Mouse (Mus musculus): Measurements from ENCODE around the gene Tlx3.

Tlx3 gene

GRCm38 (mm10) chr11:33197133-33197514 is 6.3 kb downstream of the Tlx3 start:
- DNase-seq (ENCODE audit: low spot score): no peak

GRCm38 (mm10) chr11:33196447-33197132 is 6.8 kb downstream of the Tlx3 start:
- DNase-seq (ENCODE audit: low spot score): no peak

GRCm38 (mm10) chr11:33195531-33196446 is 7.6 kb downstream of the Tlx3 start:
- DNase-seq (ENCODE audit: low spot score): no peak

GRCm38 (mm10) chr11:33195061-33195460 is 8.3 kb downstream of the Tlx3 start:
- no peak for DNase-seq (ENCODE audit: low spot score)

- DNase-seq (ENCODE audit: low spot score): no peak
These were observed 9.7 kb downstream of the Tlx3 start for GRCm38 (mm10) chr11:33193695-33194094.

GRCm38 (mm10) chr11:33181804-33182203 is 21.6 kb downstream of the Tlx3 start:
- DNase-seq (ENCODE audit: low spot score): no peak

- no peak for DNase-seq (ENCODE audit: low spot score)
These were observed 22.7 kb downstream of the Tlx3 start for GRCm38 (mm10) chr11:33180701-33181116.

GRCm38 (mm10) chr11:33179802-33180201 is 23.6 kb downstream of the Tlx3 start:
- DNase-seq (ENCODE audit: low spot score): no peak

GRCm38 (mm10) chr11:33176525-33177245 is 26.7 kb downstream of the Tlx3 start:
- DNase-seq (ENCODE audit: low spot score): no peak

GRCm38 (mm10) chr11:33175768-33176167 is 27.6 kb downstream of the Tlx3 start:
- no peak for DNase-seq (ENCODE audit: low spot score)

GRCm38 (mm10) chr11:33170489-33170888 is 32.9 kb downstream of the Tlx3 start:
- no peak for DNase-seq (ENCODE audit: low spot score)

- DNase-seq (ENCODE audit: low spot score): peak; percentile 98
These were observed 40.3 kb downstream of the Tlx3 start, which contains the start of gene Npm1 for GRCm38 (mm10) chr11:33162998-33163506. Gene Npm1 (minus strand): TSS chr11:33163206.

- DNase-seq (ENCODE audit: low spot score): no peak
These were observed 41.0 kb downstream of the Tlx3 start for GRCm38 (mm10) chr11:33162211-33162997.

GRCm38 (mm10) chr11:33159741-33160140 is 43.6 kb downstream of the Tlx3 start:
- no peak for DNase-seq (ENCODE audit: low spot score)

- DNase-seq (ENCODE audit: low spot score): no peak
These were observed 45.8 kb downstream of the Tlx3 start for GRCm38 (mm10) chr11:33157453-33158196.

- DNase-seq (ENCODE audit: low spot score): no peak
These were observed 46.9 kb downstream of the Tlx3 start for GRCm38 (mm10) chr11:33156436-33157015.

GRCm38 (mm10) chr11:33154459-33154858 is 48.9 kb downstream of the Tlx3 start:
- no peak for DNase-seq (ENCODE audit: low spot score)

- no peak for DNase-seq (ENCODE audit: low spot score)
These were observed 50.4 kb downstream of the Tlx3 start for GRCm38 (mm10) chr11:33152997-33153396.

GRCm38 (mm10) chr11:33151780-33152145 is 51.6 kb downstream of the Tlx3 start:
- no peak for DNase-seq (ENCODE audit: low spot score)

GRCm38 (mm10) chr11:33151128-33151779 is 52.1 kb downstream of the Tlx3 start:
- DNase-seq (ENCODE audit: low spot score): no peak

Measured in layer of hippocampus, adult 9-10 months (tissue).